Mouse (Mus musculus) liver, embryonic 12.5 days (tissue): ENCODE results near the gene Rasl11a. TPM values are rescaled to one million over a fixed set of nuclear protein-coding genes. Genes with fewer than 3 reads are reported as not detected.

Experiments used
- polyA plus RNA-seq: library from polyadenylated mRNA; unstranded; fragments of >200 nt; fragmentation: Nextera tagmentation; extraction: Ambion mirVana; gene quantifications from 2 replicates; pipeline ENCODE4 v1.2.1, GENCODE M21; 2016

Rasl11a gene
- polyA plus RNA-seq, 1 experiment from 2014 or later, result 3.8 TPM

Other genes starting within 250 kb of the Rasl11a start
- 13.6 and 13.9 TPM in 2 replicates for gene Usp12, start 50.1 kb upstream of the Rasl11a start, polyA plus RNA-seq
- 520 and 529 TPM in 2 replicates for gene Rpl21, start 12.2 kb upstream of the Rasl11a start, polyA plus RNA-seq
- gene Gtf3a, start 103.6 kb downstream of the Rasl11a start, polyA plus RNA-seq, result 95.1 and 95.7 TPM in 2 replicates
- 14.9 and 16.5 TPM in 2 replicates for gene Mtif3, start 118.7 kb downstream of the Rasl11a start, polyA plus RNA-seq
- gene Lnx2, start 231.5 kb downstream of the Rasl11a start, polyA plus RNA-seq, result 6.5 and 6.8 TPM in 2 replicates
- 116 TPM in 2 replicates for gene Polr1d, start 232.0 kb downstream of the Rasl11a start, polyA plus RNA-seq